Mouse (Mus musculus) adrenal gland, adult 18-20 months (tissue): Measurements from ENCODE around the gene Zfhx3. TPM values are rescaled to one million over a fixed set of nuclear protein-coding genes. Genes with fewer than 3 reads are reported as not detected.

Source experiments
- DNase-seq, 2 experiments: peaks; one replicate each; pipeline ENCODE4 v3.0.0; 2021 to 2022; ENCODE audit warnings: low spot score in 2 of 2
- total RNA-seq, 2 experiments: library from RNA; stranded (reverse); gene quantifications; 1 replicate in 1 of 2; 2 replicates in 1 of 2; pipeline ENCODE4 v1.2.3; 2021

The Zfhx3 gene
- total RNA-seq, 2 experiments from 2014 or later = 36.9 to 38.6 TPM

GRCm38 (mm10) chr8:108827428-108827827 is 885.0 kb downstream of the Zfhx3 start:
- no peak for DNase-seq

DNA sequence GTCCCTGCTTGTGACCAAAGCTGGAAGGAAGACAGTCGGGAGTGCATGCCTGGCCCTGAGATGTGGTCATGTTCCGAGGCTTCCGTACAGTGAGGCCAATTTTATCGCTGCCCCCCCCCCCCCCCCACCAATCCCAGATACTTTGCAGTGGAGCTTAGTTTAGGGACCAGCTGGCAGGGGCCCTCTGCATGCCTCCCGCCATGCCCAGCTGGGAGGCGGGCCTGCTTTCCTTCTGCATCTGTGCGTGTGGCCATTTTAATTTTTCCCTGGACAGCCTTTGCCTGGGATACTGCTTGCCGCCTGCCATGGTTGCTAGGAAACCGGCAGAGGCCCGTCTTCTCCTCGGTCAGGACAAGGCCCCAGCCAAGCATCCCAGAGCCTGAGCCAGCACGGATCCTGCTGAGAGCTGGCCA is 886.9 kb downstream of the Zfhx3 start:
- DNase-seq = no peak

- no peak for DNase-seq
Observed at GRCm38 (mm10) chr8:108835143-108835542, 892.7 kb downstream of the Zfhx3 start.

- no peak for DNase-seq
Observed at GRCm38 (mm10) chr8:108837788-108838187, 895.3 kb downstream of the Zfhx3 start.

DNA sequence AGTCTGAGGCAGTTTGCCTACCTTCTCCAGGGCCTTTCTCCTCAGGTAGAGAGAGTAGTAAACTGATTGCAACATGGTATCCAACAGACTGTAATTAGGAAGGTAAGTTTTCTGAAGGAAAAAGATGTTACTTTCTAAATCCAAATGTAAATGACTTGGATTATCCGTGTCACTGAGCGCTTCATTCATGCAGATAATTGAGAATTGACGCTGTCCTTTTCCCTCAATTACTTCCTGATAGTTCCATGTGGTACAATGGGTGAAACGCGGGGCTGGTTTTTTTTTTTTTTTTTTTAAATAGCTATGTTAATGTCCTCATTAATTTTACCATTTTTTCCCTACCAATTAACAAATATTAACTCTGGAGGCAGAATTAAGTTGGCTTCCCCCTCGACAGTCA is 896.3 kb downstream of the Zfhx3 start:
- DNase-seq = no peak

GRCm38 (mm10) chr8:108842307-108842706 is 899.9 kb downstream of the Zfhx3 start:
- DNase-seq = no peak

GRCm38 (mm10) chr8:108846174-108846573 is 903.7 kb downstream of the Zfhx3 start:
- no peak for DNase-seq

GRCm38 (mm10) chr8:108846827-108847226 is 904.4 kb downstream of the Zfhx3 start:
- no peak for DNase-seq

- no peak for DNase-seq
Observed at GRCm38 (mm10) chr8:108847356-108847755, 904.9 kb downstream of the Zfhx3 start.

DNA sequence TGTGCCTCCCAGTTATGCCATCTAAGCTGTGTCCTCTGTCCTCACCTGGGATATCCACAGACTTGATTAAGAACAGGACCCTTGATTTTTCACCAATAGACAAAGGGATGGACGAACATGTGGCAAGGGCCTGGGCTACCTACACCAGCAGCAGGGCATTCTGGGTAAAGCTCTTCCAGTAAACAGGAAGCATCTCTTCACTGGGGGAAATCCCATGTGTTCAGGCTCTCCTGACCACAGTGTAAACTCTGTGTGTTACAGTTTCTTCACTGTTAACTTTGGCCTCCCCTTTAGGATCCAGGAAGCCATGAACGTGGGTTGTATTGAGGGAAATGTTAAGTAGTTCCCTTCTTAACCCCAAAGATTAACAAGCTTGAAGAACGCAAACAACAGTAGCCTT is 906.0 kb downstream of the Zfhx3 start:
- DNase-seq = no peak

DNA sequence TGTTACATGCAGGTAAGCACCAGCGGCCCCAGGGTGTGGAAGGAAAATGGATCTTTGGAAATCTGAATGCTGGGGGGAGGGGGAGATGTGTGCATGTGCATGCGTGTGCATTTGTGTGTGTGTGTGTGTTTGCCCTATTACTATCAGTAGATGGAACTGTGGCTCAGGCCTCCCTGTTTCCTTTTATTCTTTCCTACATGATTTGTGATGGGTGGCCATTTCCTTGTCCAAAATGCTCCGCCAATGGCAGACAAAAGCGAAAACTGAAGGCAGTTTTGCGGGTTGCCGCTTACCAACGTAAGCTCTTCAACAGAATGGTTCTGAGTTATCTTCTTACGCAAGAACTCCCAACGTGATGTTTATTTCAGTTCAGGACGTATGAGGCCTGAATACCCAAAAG is 910.6 kb downstream of the Zfhx3 start:
- no peak for DNase-seq

GRCm38 (mm10) chr8:108854444-108855102 is 912.1 kb downstream of the Zfhx3 start:
- DNase-seq = no peak

DNA sequence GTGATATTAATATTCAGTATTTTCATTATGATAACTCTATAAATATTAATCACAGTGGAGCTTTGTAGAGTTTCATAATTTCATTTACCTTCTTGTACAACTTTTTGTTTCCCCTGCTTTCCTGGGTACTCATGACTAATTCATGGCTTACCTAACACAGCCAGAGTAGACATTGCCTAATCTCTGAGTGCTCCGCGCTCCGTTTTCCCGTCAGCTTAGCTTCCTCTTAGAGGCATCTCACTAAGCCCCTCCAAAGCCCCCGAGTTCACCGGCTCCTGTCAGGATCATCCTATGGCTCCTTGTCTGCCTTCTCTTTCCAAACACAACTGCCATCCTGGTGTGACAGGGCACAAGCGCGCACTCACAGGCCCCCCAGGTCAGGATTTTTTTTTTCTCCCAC is 916.6 kb downstream of the Zfhx3 start:
- no peak for DNase-seq

DNA sequence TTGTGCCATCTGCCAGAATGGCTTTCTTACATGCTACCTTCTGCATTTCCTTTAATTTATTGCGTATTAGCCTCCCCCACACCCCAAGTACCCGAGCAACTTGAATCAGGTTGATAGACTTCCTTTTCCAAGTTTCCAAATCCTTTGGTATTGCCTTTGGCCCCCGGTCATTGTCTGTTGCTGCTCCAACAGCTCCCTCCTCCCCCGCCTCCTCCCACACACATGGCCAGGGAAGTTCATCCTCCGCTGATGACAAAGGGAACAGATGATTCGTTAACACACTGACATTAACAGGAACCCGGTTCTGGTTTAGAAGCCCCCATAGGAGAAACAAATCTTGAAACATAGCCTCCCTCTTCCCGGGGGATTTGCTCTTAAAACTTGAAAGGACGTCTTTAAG is 917.5 kb downstream of the Zfhx3 start:
- no peak for DNase-seq

- DNase-seq = no peak
Observed at GRCm38 (mm10) chr8:108863440-108863839, 921.0 kb downstream of the Zfhx3 start.

DNA sequence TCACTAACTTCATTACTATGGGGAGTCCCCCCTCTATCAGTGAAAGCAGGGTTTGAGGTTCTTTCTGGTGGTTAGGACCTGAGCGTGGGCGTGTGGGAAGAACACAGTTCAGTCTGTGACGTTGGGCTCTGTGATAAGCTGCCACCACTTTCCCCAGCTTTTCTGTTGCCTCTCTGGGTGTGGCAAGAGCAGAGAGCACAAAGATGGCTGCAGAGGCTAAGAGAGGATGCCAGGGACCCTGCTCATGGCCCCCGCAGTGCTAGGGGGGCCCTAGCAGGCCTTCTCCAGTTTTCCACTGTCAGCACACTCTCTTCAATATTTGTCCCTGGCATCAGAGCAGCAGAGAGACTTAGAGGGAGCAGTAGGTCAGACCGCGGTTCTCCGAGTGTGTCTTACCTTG is 924.0 kb downstream of the Zfhx3 start:
- no peak for DNase-seq

DNA sequence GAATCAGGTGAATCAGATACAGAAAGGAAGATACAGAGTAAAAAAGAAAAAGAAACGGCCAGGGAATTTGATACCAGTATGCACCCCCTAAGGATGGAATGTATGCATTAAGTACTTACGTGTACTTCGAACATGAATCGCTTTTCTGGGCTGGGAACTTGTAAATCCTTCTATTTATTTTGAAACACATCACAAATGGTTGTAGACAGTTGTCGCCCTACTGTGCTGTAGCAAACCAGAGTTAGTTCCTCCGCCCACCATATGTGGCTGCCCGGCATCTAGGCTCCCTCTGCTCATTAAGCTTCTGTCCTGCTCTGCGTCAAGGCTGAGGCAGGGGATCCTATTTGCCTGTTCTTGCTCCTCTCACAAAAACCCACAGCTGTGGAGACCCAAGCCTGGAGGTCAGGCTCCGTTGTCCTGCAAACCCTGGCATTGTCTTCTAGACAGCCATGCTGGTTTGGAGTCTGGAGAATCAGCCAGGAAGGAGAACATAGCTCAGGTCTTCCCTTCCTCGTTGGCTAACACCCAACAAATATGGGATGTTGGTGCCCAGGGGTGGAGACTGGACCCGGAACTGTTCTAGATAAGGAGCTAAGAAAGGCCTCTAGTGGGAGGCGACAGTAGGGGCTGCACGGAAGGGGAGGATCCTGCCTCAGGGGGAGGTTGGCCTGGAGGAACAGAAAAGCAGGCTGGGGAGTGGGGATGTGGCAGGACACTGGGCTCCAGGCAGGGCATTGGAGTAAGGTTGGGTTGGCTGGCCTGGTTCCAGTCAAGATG is 925.2 kb downstream of the Zfhx3 start:
- no peak for DNase-seq

GRCm38 (mm10) chr8:108868259-108869090 is 926.0 kb downstream of the Zfhx3 start:
- no peak for DNase-seq

- DNase-seq = no peak
Observed at GRCm38 (mm10) chr8:108869420-108869819, 927.0 kb downstream of the Zfhx3 start.

GRCm38 (mm10) chr8:108869935-108870334 is 927.5 kb downstream of the Zfhx3 start:
- no peak for DNase-seq

- DNase-seq = no peak
Observed at GRCm38 (mm10) chr8:108870371-108870770, 927.9 kb downstream of the Zfhx3 start.

DNA sequence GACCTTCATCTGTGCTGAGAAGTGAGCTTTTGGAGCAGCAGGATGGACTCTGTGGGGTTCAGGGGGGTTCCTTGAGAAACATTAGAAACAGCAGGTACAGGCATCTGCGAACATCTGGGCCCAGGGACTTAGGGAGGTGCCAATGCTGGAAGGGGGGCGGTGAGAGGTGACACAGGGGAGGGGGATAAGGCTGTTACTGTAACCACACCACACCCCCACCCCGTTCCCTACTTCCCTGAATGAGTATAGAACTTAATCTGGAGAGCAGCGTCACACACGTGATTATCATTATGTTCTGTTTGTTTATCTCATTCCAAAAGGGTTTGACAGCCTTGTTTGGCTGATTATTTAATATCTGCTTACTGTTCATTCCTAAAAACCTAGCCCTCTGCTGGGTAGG is 933.3 kb downstream of the Zfhx3 start:
- no peak for DNase-seq
